19 mouse cellular contexts compared by ENCODE assay signal in the genomic region with DNA sequence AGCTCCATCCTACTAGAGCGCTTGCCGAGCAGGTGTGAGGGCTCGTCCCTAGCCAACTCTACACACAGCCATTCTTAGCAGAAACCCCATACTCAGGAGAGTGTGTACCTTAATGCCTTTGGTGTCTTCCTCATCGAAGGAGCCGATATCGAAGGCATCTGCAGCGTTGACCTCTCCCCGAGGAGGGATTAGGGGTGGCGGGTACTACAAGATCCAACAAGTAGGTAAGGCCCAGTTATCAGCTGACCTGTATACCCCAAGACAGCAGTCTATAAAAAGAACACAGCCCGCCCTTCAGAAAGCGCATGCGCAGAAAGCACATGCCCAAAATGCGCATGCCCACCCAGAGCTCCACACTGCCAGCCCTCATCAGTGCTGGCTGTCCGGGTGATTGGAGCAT. TPM values are rescaled to one million over a fixed set of nuclear protein-coding genes. Genes with fewer than 3 reads are reported as not detected.
"Had no signal": no experiment of that assay in that cellular context is flagged by ENCODE, and none has a peak within 500 bp of the region (broad histone marks: within the 10 kb centered on the region; RNA-seq: fewer than 3 reads in every experiment).

No protein-coding gene starts in this region.

- H3K27ac ChIP-seq: limb, embryonic 12.5 days; limb, embryonic 15.5 days; liver, embryonic 14.5 days; macrophage; midbrain, embryonic 13.5 days; stomach, postnatal 0 days had no signal

- H3K9ac ChIP-seq: limb, embryonic 12.5 days; limb, embryonic 15.5 days; liver, embryonic 14.5 days; liver, postnatal 0 days; lung, embryonic 14.5 days; midbrain, embryonic 13.5 days had no signal

- H3K4me3 ChIP-seq: limb, embryonic 12.5 days; limb, embryonic 15.5 days; midbrain, embryonic 13.5 days had no signal

- H3K4me2 ChIP-seq: limb, embryonic 12.5 days; limb, embryonic 15.5 days; liver, embryonic 11.5 days; lung, embryonic 14.5 days; midbrain, embryonic 13.5 days had no signal

- DNase-seq: kidney, postnatal 14 days; kidney, postnatal 4 days; left cerebral cortex, postnatal 4 days; liver, postnatal 0 days; lung, embryonic 14.5 days; right cerebral cortex, adult 18-20 months; right cerebral cortex, postnatal 14 days; right cerebral cortex, postnatal 4 days; thymus, adult 2 months; thymus, postnatal 14 days; thymus, postnatal 4 days had no signal

- ATAC-seq: liver, postnatal 0 days; lung, postnatal 0 days; midbrain, embryonic 13.5 days had no signal

- H3K9me3 ChIP-seq: limb, embryonic 12.5 days; limb, embryonic 15.5 days; midbrain, embryonic 13.5 days had no signal

- H3K27me3 ChIP-seq: limb, embryonic 12.5 days; limb, embryonic 15.5 days; midbrain, embryonic 13.5 days had no signal

RNA-seq across cellular contexts. Expression of gene Myo18b, which starts 27.7 kb away (rescaled TPM):
- polyA plus RNA-seq: liver, postnatal 0 days had no signal
